Mouse (Mus musculus) kidney, embryonic 16.5 days (tissue): ENCODE results near the gene Kcnh1. TPM values are rescaled to one million over a fixed set of nuclear protein-coding genes. Genes with fewer than 3 reads are reported as not detected.

ENCODE experiments used
- ATAC-seq: fragments of 200-750 bp; cut with Nextera tagmentation; 2 replicates; pipeline ENCODE4 v1.8.0; 2017; ENCODE audit warnings: moderate TSS enrichment; ENCODE audit not compliant: low FRiP score, low TSS enrichment
- H3K27ac ChIP-seq: fragments of 300-500 bp; sonication (generic); 2 replicates; pipeline ENCODE4 v1.5.1; 2014; ENCODE audit warnings: low read length
- H3K27me3 ChIP-seq: fragments of 300-500 bp; sonication (generic); 2 replicates; pipeline ENCODE4 v1.6.1; 2014; ENCODE audit warnings: low read length, control low read depth, mixed read lengths; ENCODE audit not compliant: insufficient read depth
- H3K36me3 ChIP-seq: fragments of 300-500 bp; sonication (generic); 2 replicates; pipeline ENCODE4 v1.6.1; 2014; ENCODE audit warnings: low read length, control low read depth, mixed read lengths; ENCODE audit not compliant: insufficient read depth
- H3K4me1 ChIP-seq: fragments of 300-500 bp; sonication (generic); 2 replicates; pipeline ENCODE4 v1.6.1; 2014; ENCODE audit warnings: low read length, control low read depth, mixed read lengths; ENCODE audit not compliant: insufficient read depth
- H3K4me2 ChIP-seq: fragments of 300-500 bp; sonication (generic); replicated peaks from 2 replicates; pipeline ENCODE4 v1.6.1; 2014; ENCODE audit warnings: low read depth, low read length
- H3K4me3 ChIP-seq: fragments of 300-500 bp; sonication (generic); 2 replicates; pipeline ENCODE4 v1.5.1; 2014; ENCODE audit warnings: mild to moderate bottlenecking, low read length
- H3K9ac ChIP-seq: fragments of 300-500 bp; sonication (generic); replicated peaks from 2 replicates; pipeline ENCODE4 v1.6.1; 2014; ENCODE audit warnings: low read length
- H3K9me3 ChIP-seq: fragments of 300-500 bp; sonication (generic); 2 replicates; pipeline ENCODE4 v1.6.1; 2016; ENCODE audit warnings: low read length, control low read depth
- WGBS: fragments of 180-500 bp; shearing (Covaris S2); extraction: QIAGEN DNeasy Blood & Tissue Kit; methylation state at CpG from one replicate; pipeline ENCODE4 v1.1.7; 2014; 5-methylcytosine and 5-hydroxymethylcytosine counted together
- polyA plus RNA-seq: library from polyadenylated mRNA; unstranded; fragments of >200 nt; fragmentation: Nextera tagmentation; extraction: Ambion mirVana; gene quantifications from 2 replicates; pipeline ENCODE4 v1.2.1, GENCODE M21; 2015

Gene Kcnh1
- polyA plus RNA-seq, 1 experiment from 2014 or later, result 1.2 TPM

- 11% methylated on average over 13 of the region's 13 CpGs for WGBS
Measured at GRCm38 (mm10) chr1:192520836-192521435, 330.4 kb downstream of the Kcnh1 start.

GRCm38 (mm10) chr1:192522376-192523178 is 332.0 kb downstream of the Kcnh1 start:
- Histone ChIP-seq H3K9me3 (no peaks in the 10 kb centered on the region), H3K4me3 (no peak overlapping the region), H3K4me1 (peaks cover 17% of the 10 kb centered on the region), H3K4me2 (no peak overlapping the region), H3K27ac (no peak overlapping the region), H3K9ac (no peak overlapping the region), H3K36me3 (no peaks in the 10 kb centered on the region), H3K27me3 (no peaks in the 10 kb centered on the region)
- no peak for ATAC-seq
- WGBS, result 43% methylated on average over 12 of the region's 12 CpGs

More at GRCm38 (mm10) chr1:192520836-192521435, 330.4 kb downstream of the Kcnh1 start:
- H3K9ac ChIP-seq, result 0 out of 2 replicates have a peak overlapping the region, but pooled peaks have one; percentile 9
- no peaks in the 10 kb centered on the region for H3K9me3 ChIP-seq
- H3K27ac ChIP-seq, result no peak overlapping the region
- H3K27me3 ChIP-seq, result no peaks in the 10 kb centered on the region
- H3K4me3 ChIP-seq, result no peak overlapping the region
- H3K36me3 ChIP-seq, result no peaks in the 10 kb centered on the region
- peaks cover 17% of the 10 kb centered on the region for H3K4me1 ChIP-seq
- peak overlapping the region; percentile 26 for H3K4me2 ChIP-seq
- ATAC-seq, result peak; percentile 58; the same call in 1 of the 2 replicates

- Histone ChIP-seq H3K9me3 (no peaks in the 10 kb centered on the region; the same call in 1 of the 2 replicates), H3K27ac (no peak overlapping the region), H3K4me3 (no peak overlapping the region), H3K4me1 (peaks cover 9% of the 10 kb centered on the region), H3K4me2 (no peak overlapping the region), H3K27me3 (no peaks in the 10 kb centered on the region), H3K36me3 (no peaks in the 10 kb centered on the region), H3K9ac (no peak overlapping the region)
- ATAC-seq, result no peak
- WGBS, result 64% methylated on average over 14 of the region's 14 CpGs
Measured at GRCm38 (mm10) chr1:192525711-192526350, 335.3 kb downstream of the Kcnh1 start.

- Histone ChIP-seq H3K4me3 (no peak overlapping the region), H3K27me3 (no peaks in the 10 kb centered on the region), H3K4me2 (no peak overlapping the region), H3K36me3 (no peaks in the 10 kb centered on the region), H3K27ac (no peak overlapping the region), H3K9me3 (no peaks in the 10 kb centered on the region; the same call in 1 of the 2 replicates), H3K9ac (no peak overlapping the region), H3K4me1 (no peaks in the 10 kb centered on the region)
- ATAC-seq, result no peak
- 70% methylated on average over 2 of the region's 2 CpGs for WGBS
Measured at GRCm38 (mm10) chr1:192531490-192532146, 341.0 kb downstream of the Kcnh1 start.

GRCm38 (mm10) chr1:192532212-192532611 is 341.6 kb downstream of the Kcnh1 start:
- 45% methylated on average over 2 of the region's 2 CpGs for WGBS
- no peak overlapping the region for H3K4me2 ChIP-seq
- H3K9me3 ChIP-seq, result no peaks in the 10 kb centered on the region; the same call in 1 of the 2 replicates
- no peaks in the 10 kb centered on the region for H3K4me1 ChIP-seq
- H3K27ac ChIP-seq, result no peak overlapping the region
- ATAC-seq, result no peak; the same call in 1 of the 2 replicates
- no peak overlapping the region for H3K4me3 ChIP-seq
- no peaks in the 10 kb centered on the region for H3K27me3 ChIP-seq
- no peaks in the 10 kb centered on the region for H3K36me3 ChIP-seq
- H3K9ac ChIP-seq, result no peak overlapping the region

- no peaks in the 10 kb centered on the region for H3K27me3 ChIP-seq
- H3K36me3 ChIP-seq, result no peaks in the 10 kb centered on the region
- H3K27ac ChIP-seq, result no peak overlapping the region
- no peak overlapping the region for H3K4me2 ChIP-seq
- no peak overlapping the region for H3K4me3 ChIP-seq
- H3K9me3 ChIP-seq, result no peaks in the 10 kb centered on the region; the same call in 1 of the 2 replicates
- no peak overlapping the region for H3K9ac ChIP-seq
- H3K4me1 ChIP-seq, result no peaks in the 10 kb centered on the region
- no peak for ATAC-seq
Measured at GRCm38 (mm10) chr1:192533016-192533415, 342.4 kb downstream of the Kcnh1 start.

- H3K4me1 ChIP-seq, result no peaks in the 10 kb centered on the region
- H3K36me3 ChIP-seq, result no peaks in the 10 kb centered on the region
- 55% methylated on average over 1 of the region's 1 CpGs for WGBS
- H3K4me3 ChIP-seq, result no peak overlapping the region
- H3K4me2 ChIP-seq, result no peak overlapping the region
- H3K9me3 ChIP-seq, result no peaks in the 10 kb centered on the region
- no peak for ATAC-seq
- no peaks in the 10 kb centered on the region for H3K27me3 ChIP-seq
- H3K9ac ChIP-seq, result no peak overlapping the region
- H3K27ac ChIP-seq, result no peak overlapping the region
Measured at GRCm38 (mm10) chr1:192536440-192536839, 345.9 kb downstream of the Kcnh1 start.

- Histone ChIP-seq H3K36me3 (no peaks in the 10 kb centered on the region), H3K9me3 (no peaks in the 10 kb centered on the region), H3K27me3 (no peaks in the 10 kb centered on the region), H3K4me1 (no peaks in the 10 kb centered on the region), H3K27ac (no peak overlapping the region), H3K4me2 (no peak overlapping the region), H3K9ac (no peak overlapping the region), H3K4me3 (no peak overlapping the region)
- 69% methylated on average over 7 of the region's 7 CpGs for WGBS
- no peak for ATAC-seq
Measured at GRCm38 (mm10) chr1:192537169-192537568, 346.6 kb downstream of the Kcnh1 start.

GRCm38 (mm10) chr1:192542093-192542492 is 351.5 kb downstream of the Kcnh1 start:
- Histone ChIP-seq H3K4me2 (no peak overlapping the region), H3K36me3 (no peaks in the 10 kb centered on the region), H3K9ac (no peak overlapping the region), H3K4me1 (0 out of 2 replicates have a peak, but pooled peaks cover 4% of the 10 kb centered on the region), H3K27me3 (no peaks in the 10 kb centered on the region), H3K4me3 (no peak overlapping the region), H3K9me3 (no peaks in the 10 kb centered on the region), H3K27ac (no peak overlapping the region)
- ATAC-seq, result no peak
- 83% methylated on average over 2 of the region's 2 CpGs for WGBS
